Mouse (Mus musculus) midbrain, embryonic 12.5 days (tissue): ENCODE measurements around the gene Erbb3. TPM values are rescaled to one million over a fixed set of nuclear protein-coding genes. Genes with fewer than 3 reads are reported as not detected.

Source experiments
- microRNA-seq: library from miRNA; unstranded; fragments of <30 nt; microRNA quantifications from one replicate; pipeline ENCODE4, GENCODE M21; 2017
- polyA plus RNA-seq: library from polyadenylated mRNA; unstranded; fragments of >200 nt; fragmentation: Nextera tagmentation; extraction: Ambion mirVana; gene quantifications from 2 replicates; pipeline ENCODE4 v1.2.1, GENCODE M21; 2016

Gene Erbb3
- polyA plus RNA-seq, 1 experiment from 2014 or later: 0.94 TPM

Small RNA genes within 50 kb of the gene (microRNA-seq; reads per million reads assigned to microRNA genes)
- gene Gm47275 (not detected), gene Mir6917 (not detected)

Other genes starting within 250 kb of the Erbb3 start
- 28.6 and 33.6 TPM in 2 replicates for gene Coq10a, start 220.7 kb downstream of the Erbb3 start, polyA plus RNA-seq
- 12.9 and 13.5 TPM in 2 replicates for gene Ankrd52, start 212.5 kb downstream of the Erbb3 start, polyA plus RNA-seq
- gene Slc39a5, start 188.4 kb downstream of the Erbb3 start, polyA plus RNA-seq: not detected in 2 replicates
- gene Nabp2, start 178.2 kb downstream of the Erbb3 start, polyA plus RNA-seq: 127 and 147 TPM in 2 replicates
- gene Rnf41, start 178.0 kb downstream of the Erbb3 start, polyA plus RNA-seq: 57.6 and 60.7 TPM in 2 replicates
- 188 and 202 TPM in 2 replicates for gene Smarcc2, start 130.4 kb downstream of the Erbb3 start, polyA plus RNA-seq
- gene Myl6, start 95.5 kb downstream of the Erbb3 start, polyA plus RNA-seq: 747 and 793 TPM in 2 replicates
- 2.7 and 3.0 TPM in 2 replicates for gene Myl6b, start 91.0 kb downstream of the Erbb3 start, polyA plus RNA-seq
- gene Esyt1, start 63.8 kb downstream of the Erbb3 start, polyA plus RNA-seq: 25.6 and 26.6 TPM in 2 replicates
- 20.1 and 22.5 TPM in 2 replicates for gene Zc3h10, start 41.9 kb downstream of the Erbb3 start, polyA plus RNA-seq
- 2,391 and 2,602 TPM in 2 replicates for gene Rpl41, start 40.3 kb downstream of the Erbb3 start, polyA plus RNA-seq
- 164 and 170 TPM in 2 replicates for gene Pa2g4, start 23.7 kb downstream of the Erbb3 start, polyA plus RNA-seq
- gene Rps26, start 37.1 kb upstream of the Erbb3 start, polyA plus RNA-seq: 444 and 507 TPM in 2 replicates
- gene Ikzf4, start 56.3 kb upstream of the Erbb3 start, polyA plus RNA-seq: 8.3 and 10.4 TPM in 2 replicates
- gene Suox, start 84.4 kb upstream of the Erbb3 start, polyA plus RNA-seq: 12.5 and 13.6 TPM in 2 replicates
- gene Rab5b, start 106.6 kb upstream of the Erbb3 start, polyA plus RNA-seq: 96.5 and 102 TPM in 2 replicates
- 0.90 and 1.1 TPM in 2 replicates for gene Pmel, start 114.5 kb upstream of the Erbb3 start, polyA plus RNA-seq
- gene Cdk2, start 115.4 kb upstream of the Erbb3 start, polyA plus RNA-seq: 76.4 and 85.5 TPM in 2 replicates
- gene Dgka, start 155.2 kb upstream of the Erbb3 start, polyA plus RNA-seq: 3.9 and 4.8 TPM in 2 replicates
- 50.5 and 54.6 TPM in 2 replicates for gene Pym1, start 158.2 kb upstream of the Erbb3 start, polyA plus RNA-seq
- gene Mmp19, start 201.3 kb upstream of the Erbb3 start, polyA plus RNA-seq: 0.61 and 0.97 TPM in 2 replicates
- 57.9 and 59.8 TPM in 2 replicates for gene Dnajc14, start 214.4 kb upstream of the Erbb3 start, polyA plus RNA-seq
- gene Tmem198b, start 214.7 kb upstream of the Erbb3 start, polyA plus RNA-seq: 21.4 and 24.0 TPM in 2 replicates
- gene Sarnp, start 227.7 kb upstream of the Erbb3 start, polyA plus RNA-seq: 217 and 219 TPM in 2 replicates
- gene Ormdl2, start 232.0 kb upstream of the Erbb3 start, polyA plus RNA-seq: 38.5 and 41.7 TPM in 2 replicates